Mouse (Mus musculus): Measurements from ENCODE around the gene Pard6b.

DNA sequence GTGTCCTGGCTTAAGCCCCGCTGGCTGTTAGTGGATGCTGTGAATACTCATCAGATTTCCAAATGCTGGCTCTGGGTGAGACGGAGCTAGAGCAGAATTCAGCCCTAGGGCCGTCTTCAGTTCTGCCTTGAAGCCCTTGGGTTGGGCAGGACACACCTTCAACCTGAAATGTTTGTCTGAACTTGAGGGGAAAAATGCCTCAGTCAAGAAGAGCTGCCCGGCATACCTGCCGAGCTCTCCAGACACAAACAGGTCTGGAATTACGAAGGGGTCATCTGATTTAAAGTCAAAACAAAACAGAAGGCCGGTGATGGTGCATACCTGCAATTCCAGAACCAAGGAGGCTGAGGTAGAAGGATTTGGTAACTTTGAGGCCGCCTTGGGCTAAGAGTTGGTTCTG, 14.0 kb upstream of the Pard6b start:
- TF ChIP-seq CTCF (IDR thresholded peaks at IDR 0.05; ENCODE audit: borderline replicate concordance, extremely low read depth, insufficient read depth, insufficient read length) = no peak
- TF ChIP-seq POLR2A (IDR thresholded peaks at IDR 0.05; ENCODE audit: borderline replicate concordance, extremely low read depth, insufficient read depth, insufficient read length, poor library complexity, severe bottlenecking) = no peak
